ENCODE assay signal across 33 mouse cellular contexts in genomic region chr17:85715784-85716183, GRCm38 (mm10). TPM values are rescaled to one million over a fixed set of nuclear protein-coding genes. Genes with fewer than 3 reads are reported as not detected.
DNase-seq lines count a peak whose midpoint lies in the region; ATAC-seq and TF ChIP-seq lines count a peak whose summit lies in the region.
"Had no signal": no experiment of that assay in that cellular context is flagged by ENCODE, and none has a peak within 500 bp of the region (broad histone marks: within the 10 kb centered on the region; RNA-seq: fewer than 3 reads in every experiment).

No protein-coding gene starts in this region.

- no peaks in the 10 kb centered on the region; the same call in 1 of the 2 replicates for H3K27me3 ChIP-seq in lung, embryonic 14.5 days (ENCODE audit: insufficient read depth, low read length)
- H3K27me3 ChIP-seq in MEL (ENCODE audit: control insufficient read depth in 1 of 2, insufficient read depth in 2 of 2, low read length in 2 of 2) = peaks cover 2 to 7% of the 10 kb centered on the region in 2 experiments; a peak in 2 of 4 replicates
- H3K27me3 ChIP-seq: embryonic facial prominence, embryonic 15.5 days had no signal

- DNase-seq in gastrocnemius, adult 2 months = no peak
- no peak for DNase-seq in gastrocnemius, postnatal 25 days
- DNase-seq in lung, embryonic 14.5 days = no peak
- no peak for DNase-seq in lung, postnatal 36 days
- DNase-seq in MEL (ENCODE audit: low read depth, low spot score) = no peak
- DNase-seq in adrenal gland, adult 2 months = no peak
- DNase-seq in ovary, postnatal 10 days (ENCODE audit: low spot score) = no peak
- DNase-seq: adrenal gland, postnatal 36 days; cerebellum, adult 8-10 months; cerebellum, postnatal 25 days; forebrain, postnatal 0 days; gastrocnemius, postnatal 14 days; kidney, adult 18-20 months; kidney, postnatal 4 days; layer of hippocampus, adult 9-11 months; lung, adult 18-20 months; right cerebral cortex, adult 18-20 months; spleen, adult 18-20 months; thymus, postnatal 14 days had no signal

- no peak for ATAC-seq in lung, embryonic 14.5 days (ENCODE audit: insufficient read depth)
- ATAC-seq: forebrain, postnatal 0 days; hindbrain, embryonic 16.5 days; midbrain, embryonic 16.5 days; Patski had no signal

- H3K27ac ChIP-seq in gastrocnemius, adult 2 months = no peak overlapping the region
- H3K27ac ChIP-seq in lung, embryonic 14.5 days (ENCODE audit: low read depth) = no peak overlapping the region
- no peak overlapping the region for H3K27ac ChIP-seq in MEL (ENCODE audit: control insufficient read depth, low read depth, low read length)
- H3K27ac ChIP-seq: embryonic facial prominence, embryonic 10.5 days; embryonic facial prominence, embryonic 15.5 days; forebrain, embryonic 12.5 days; heart, embryonic 10.5 days; heart, embryonic 15.5 days had no signal

- H3K4me1 ChIP-seq in lung, embryonic 14.5 days (ENCODE audit: insufficient read depth) = no peaks in the 10 kb centered on the region
- H3K4me1 ChIP-seq in MEL (ENCODE audit: control insufficient read depth in 1 of 2, insufficient read depth in 2 of 2, low read length in 2 of 2) = no peaks in the 10 kb centered on the region
- H3K4me1 ChIP-seq: heart, embryonic 10.5 days; heart, embryonic 15.5 days had no signal

- peak; percentile 19; the same call in 1 of the 2 replicates for TF ChIP-seq CTCF in gastrocnemius, adult 2 months (IDR thresholded peaks at IDR 0.05)
- TF ChIP-seq CTCF in lung, embryonic 14.5 days (IDR thresholded peaks at IDR 0.05; ENCODE audit: low read depth) = peak; percentile 17; the same call in 1 of the 2 replicates
- TF ChIP-seq CTCF in MEL (IDR thresholded peaks at IDR 0.05 in 2 of 3, conservative IDR thresholded peaks at IDR 0.05 in 1 of 3; ENCODE audit: control insufficient read depth in 1 of 3, insufficient read depth in 1 of 3, low read depth in 2 of 3, low read length in 3 of 3, poor library complexity in 1 of 3, severe bottlenecking in 1 of 3) = peak in 2 of 3 experiments; percentile 47 to 66; a peak in 4 of 6 replicates

- TF ChIP-seq RAD21 in MEL (IDR thresholded peaks at IDR 0.05; ENCODE audit: low read depth, low read length) = no peak

- no peaks in the 10 kb centered on the region for H3K9me3 ChIP-seq in lung, embryonic 14.5 days (ENCODE audit: low read depth, low read length)
- H3K9me3 ChIP-seq in MEL (replicated peaks; ENCODE audit: insufficient read depth, low read length) = no peaks in the 10 kb centered on the region
- H3K9me3 ChIP-seq: embryonic facial prominence, embryonic 10.5 days; embryonic facial prominence, embryonic 15.5 days; forebrain, embryonic 12.5 days; G1E; heart, embryonic 10.5 days; heart, embryonic 15.5 days had no signal

- no peaks in the 10 kb centered on the region for H3K79me2 ChIP-seq in MEL (ENCODE audit: control insufficient read depth, insufficient read depth, low read length, poor library complexity)

- no peak overlapping the region for H3K4me2 ChIP-seq in lung, embryonic 14.5 days
- H3K4me2 ChIP-seq: embryonic facial prominence, embryonic 15.5 days; forebrain, embryonic 12.5 days; heart, embryonic 15.5 days; midbrain, embryonic 11.5 days had no signal

- no peak overlapping the region for H3K9ac ChIP-seq in lung, embryonic 14.5 days
- H3K9ac ChIP-seq in MEL (ENCODE audit: control insufficient read depth, low read depth, low read length, poor library complexity, severe bottlenecking) = no peak overlapping the region
- H3K9ac ChIP-seq: embryonic facial prominence, embryonic 15.5 days; forebrain, embryonic 12.5 days; forebrain, postnatal 0 days; heart, embryonic 15.5 days had no signal

- WGBS in lung, embryonic 14.5 days = 71% methylated on average over 11 of the region's 11 CpGs

- TF ChIP-seq POLR2A in MEL (IDR thresholded peaks at IDR 0.05; ENCODE audit: control insufficient read depth in 1 of 2, insufficient read depth in 1 of 2, low read depth in 1 of 2, low read length in 2 of 2, poor library complexity in 1 of 2) = no peak

- H3K4me3 ChIP-seq in gastrocnemius, adult 2 months = no peak overlapping the region
- H3K4me3 ChIP-seq in lung, embryonic 14.5 days (ENCODE audit: low read depth, low read length) = no peak overlapping the region
- H3K4me3 ChIP-seq in MEL (ENCODE audit: control insufficient read depth in 1 of 2, insufficient read depth in 1 of 2, low read depth in 2 of 2, low read length in 2 of 2) = no peak overlapping the region
- H3K4me3 ChIP-seq: embryonic facial prominence, embryonic 10.5 days; embryonic facial prominence, embryonic 15.5 days; forebrain, embryonic 12.5 days; heart, embryonic 10.5 days; heart, embryonic 15.5 days had no signal

- TF ChIP-seq EP300 in MEL (IDR thresholded peaks at IDR 0.05; ENCODE audit: low read depth in 1 of 2, low read length in 2 of 2) = no peak

- no peaks in the 10 kb centered on the region for H3K36me3 ChIP-seq in lung, embryonic 14.5 days (ENCODE audit: insufficient read depth)
- H3K36me3 ChIP-seq in MEL (ENCODE audit: control insufficient read depth in 1 of 2, insufficient read depth in 2 of 2, low read length in 2 of 2) = no peaks in the 10 kb centered on the region
- H3K36me3 ChIP-seq: embryonic facial prominence, embryonic 10.5 days; embryonic facial prominence, embryonic 15.5 days; forebrain, embryonic 12.5 days; G1E; heart, embryonic 10.5 days; heart, embryonic 15.5 days had no signal

- intact Hi-C loops in gastrocnemius, adult 2 months (cut with DNase I) = no loop called here

TF ChIP-seq in MEL, 35 proteins besides CTCF, POLR2A, EP300 and RAD21:
- TF ChIP-seq SMC3 (IDR thresholded peaks at IDR 0.05; ENCODE audit: low read depth, low read length) (0 out of 2 replicates have a peak, but pooled peaks have one; percentile 4), UBTF (IDR thresholded peaks at IDR 0.05; ENCODE audit: borderline replicate concordance, insufficient read depth, low read depth, low read length) (no peak), TCF12 (IDR thresholded peaks at IDR 0.05; ENCODE audit: low read depth, low read length) (no peak)

RNA-seq across cellular contexts. Expression of gene Six2, which starts 27.7 kb away (rescaled TPM):
- total RNA-seq in gastrocnemius, adult 2 months (2021) = 10 to 100 TPM; 10.6 to 29.0 TPM
- total RNA-seq in gastrocnemius, postnatal 25 days (2021) = 10 to 100 TPM in 1 of 2 experiments, 1 to 10 TPM in 1; 3.1 to 13.8 TPM
- 0.26 TPM in 1 of 2 replicates, not detected in the other for polyA plus RNA-seq in lung, embryonic 14.5 days (2014; fragmentation: Nextera tagmentation; extraction: Ambion mirVana)
- total RNA-seq in MEL (2012; rRNA removed) = 5.8 and 6.4 TPM in 2 replicates
- polyA plus RNA-seq in MEL (2012; ENCODE audit: insufficient read depth in 1 of 2, insufficient read length in 2 of 2, low read depth in 1 of 2, low replicate concordance in 2 of 2, missing spikeins in 1 of 2) = 10 to 100 TPM in 1 of 2 experiments, not detected in 1; 81.4 TPM
- total RNA-seq in adrenal gland, adult 2 months (2021) = not detected
- polyA plus RNA-seq in adrenal gland, adult 2 months (2012; rRNA removed) = 0.12 and 0.18 TPM in 2 replicates
- total RNA-seq: adrenal gland, adult 18-20 months; adrenal gland, postnatal 36 days; G1E; liver, adult 2 months; megakaryocyte, adult 5-6 weeks; neutrophil, adult 5-6 weeks had no signal
- polyA plus RNA-seq: G1E; liver, adult 2 months; Patski had no signal
